Mouse (Mus musculus): Measurements from ENCODE around the gene Ltbp1. TPM values are rescaled to one million over a fixed set of nuclear protein-coding genes. Genes with fewer than 3 reads are reported as not detected.

Gene Ltbp1
- polyA plus RNA-seq, 1 experiment, result 20.3 TPM

GRCm38 (mm10) chr17:74976167-74976985 lies 29.0 kb upstream of the Ltbp1 start:
- 71% methylated on average over 8 of the region's 8 CpGs for WGBS
- H3K4me3 ChIP-seq (replicated peaks; ENCODE audit: control insufficient read depth, low read depth, low read length), result no peak overlapping the region
- TF ChIP-seq CTCF (IDR thresholded peaks at IDR 0.05; ENCODE audit: control insufficient read depth, insufficient read depth, low read length), result no peak
- no peak for TF ChIP-seq POLR2A (IDR thresholded peaks at IDR 0.05; ENCODE audit: borderline replicate concordance, control insufficient read depth, low read depth, low read length)
- no peak overlapping the region for H3K27ac ChIP-seq (ENCODE audit: control insufficient read depth, insufficient read depth, low read depth, low read length, poor library complexity)
- no peaks in the 10 kb centered on the region for H3K4me1 ChIP-seq (ENCODE audit: control insufficient read depth, insufficient read depth, low read length)

GRCm38 (mm10) chr17:74979767-74980166 lies 25.6 kb upstream of the Ltbp1 start:
- 69% methylated on average over 8 of the region's 8 CpGs for WGBS
- no peak for TF ChIP-seq POLR2A (IDR thresholded peaks at IDR 0.05; ENCODE audit: borderline replicate concordance, control insufficient read depth, low read depth, low read length)
- no peak for TF ChIP-seq CTCF (IDR thresholded peaks at IDR 0.05; ENCODE audit: control insufficient read depth, insufficient read depth, low read length)
- H3K27ac ChIP-seq (ENCODE audit: control insufficient read depth, insufficient read depth, low read depth, low read length, poor library complexity), result no peak overlapping the region

GRCm38 (mm10) chr17:74981703-74982102 lies 23.7 kb upstream of the Ltbp1 start:
- H3K4me1 ChIP-seq (ENCODE audit: control insufficient read depth, insufficient read depth, low read length), result no peaks in the 10 kb centered on the region
- no peak for TF ChIP-seq CTCF (IDR thresholded peaks at IDR 0.05; ENCODE audit: control insufficient read depth, insufficient read depth, low read length)
- TF ChIP-seq POLR2A (IDR thresholded peaks at IDR 0.05; ENCODE audit: borderline replicate concordance, control insufficient read depth, low read depth, low read length), result no peak
- 77% methylated on average over 5 of the region's 5 CpGs for WGBS
- no peak overlapping the region for H3K4me3 ChIP-seq (replicated peaks; ENCODE audit: control insufficient read depth, low read depth, low read length)
- no peak overlapping the region for H3K27ac ChIP-seq (ENCODE audit: control insufficient read depth, insufficient read depth, low read depth, low read length, poor library complexity)

More at GRCm38 (mm10) chr17:74979767-74980166, 25.6 kb upstream of the Ltbp1 start:
- H3K4me3 ChIP-seq (replicated peaks; ENCODE audit: control insufficient read depth, low read depth, low read length), result no peak overlapping the region
- H3K4me1 ChIP-seq (ENCODE audit: control insufficient read depth, insufficient read depth, low read length), result no peaks in the 10 kb centered on the region

- Histone ChIP-seq H3K4me3 (replicated peaks; ENCODE audit: control insufficient read depth, low read depth, low read length) (no peak overlapping the region), H3K4me1 (ENCODE audit: control insufficient read depth, insufficient read depth, low read length) (no peaks in the 10 kb centered on the region), H3K27ac (ENCODE audit: control insufficient read depth, insufficient read depth, low read depth, low read length, poor library complexity) (no peak overlapping the region)
- TF ChIP-seq POLR2A (IDR thresholded peaks at IDR 0.05; ENCODE audit: borderline replicate concordance, control insufficient read depth, low read depth, low read length), result no peak
- TF ChIP-seq CTCF (IDR thresholded peaks at IDR 0.05; ENCODE audit: control insufficient read depth, insufficient read depth, low read length), result no peak
- WGBS, result 77% methylated on average over 1 of the region's 1 CpGs
Observed at GRCm38 (mm10) chr17:74982880-74983279, 22.5 kb upstream of the Ltbp1 start.

- H3K27ac ChIP-seq (ENCODE audit: control insufficient read depth, insufficient read depth, low read depth, low read length, poor library complexity), result no peak overlapping the region
- TF ChIP-seq CTCF (IDR thresholded peaks at IDR 0.05; ENCODE audit: control insufficient read depth, insufficient read depth, low read length), result no peak
- no peak for TF ChIP-seq POLR2A (IDR thresholded peaks at IDR 0.05; ENCODE audit: borderline replicate concordance, control insufficient read depth, low read depth, low read length)
- WGBS, result 75% methylated on average over 1 of the region's 1 CpGs
- no peak overlapping the region for H3K4me3 ChIP-seq (replicated peaks; ENCODE audit: control insufficient read depth, low read depth, low read length)
- no peaks in the 10 kb centered on the region for H3K4me1 ChIP-seq (ENCODE audit: control insufficient read depth, insufficient read depth, low read length)
Observed at GRCm38 (mm10) chr17:74984071-74984470, 21.3 kb upstream of the Ltbp1 start.

GRCm38 (mm10) chr17:74984681-74985080 lies 20.7 kb upstream of the Ltbp1 start:
- Histone ChIP-seq H3K4me1 (ENCODE audit: control insufficient read depth, insufficient read depth, low read length) (no peaks in the 10 kb centered on the region), H3K4me3 (replicated peaks; ENCODE audit: control insufficient read depth, low read depth, low read length) (no peak overlapping the region), H3K27ac (ENCODE audit: control insufficient read depth, insufficient read depth, low read depth, low read length, poor library complexity) (no peak overlapping the region)
- TF ChIP-seq POLR2A (IDR thresholded peaks at IDR 0.05; ENCODE audit: borderline replicate concordance, control insufficient read depth, low read depth, low read length) (no peak), CTCF (IDR thresholded peaks at IDR 0.05; ENCODE audit: control insufficient read depth, insufficient read depth, low read length) (no peak)

- H3K4me3 ChIP-seq (replicated peaks; ENCODE audit: control insufficient read depth, low read depth, low read length), result no peak overlapping the region
- TF ChIP-seq CTCF (IDR thresholded peaks at IDR 0.05; ENCODE audit: control insufficient read depth, insufficient read depth, low read length), result no peak
- TF ChIP-seq POLR2A (IDR thresholded peaks at IDR 0.05; ENCODE audit: borderline replicate concordance, control insufficient read depth, low read depth, low read length), result no peak
- H3K27ac ChIP-seq (ENCODE audit: control insufficient read depth, insufficient read depth, low read depth, low read length, poor library complexity), result no peak overlapping the region
- WGBS, result 94% methylated on average over 1 of the region's 1 CpGs
- no peaks in the 10 kb centered on the region for H3K4me1 ChIP-seq (ENCODE audit: control insufficient read depth, insufficient read depth, low read length)
Observed at GRCm38 (mm10) chr17:74987067-74987466, 18.3 kb upstream of the Ltbp1 start.

- Histone ChIP-seq H3K27ac (ENCODE audit: control insufficient read depth, insufficient read depth, low read depth, low read length, poor library complexity) (no peak overlapping the region), H3K4me3 (replicated peaks; ENCODE audit: control insufficient read depth, low read depth, low read length) (no peak overlapping the region), H3K4me1 (ENCODE audit: control insufficient read depth, insufficient read depth, low read length) (no peaks in the 10 kb centered on the region)
- TF ChIP-seq CTCF (IDR thresholded peaks at IDR 0.05; ENCODE audit: control insufficient read depth, insufficient read depth, low read length) (no peak), POLR2A (IDR thresholded peaks at IDR 0.05; ENCODE audit: borderline replicate concordance, control insufficient read depth, low read depth, low read length) (no peak)
- 87% methylated on average over 4 of the region's 4 CpGs for WGBS
Observed at GRCm38 (mm10) chr17:74989691-74990090, 15.7 kb upstream of the Ltbp1 start.
